Mouse (Mus musculus): ENCODE measurements around the gene Slc25a22. TPM values are rescaled to one million over a fixed set of nuclear protein-coding genes. Genes with fewer than 3 reads are reported as not detected.

The Slc25a22 gene
- total RNA-seq, 2 experiments from 2014 or later, result 319 to 341 TPM

Other genes with a start within 250 kb of the Slc25a22 start
- 100 to 1,000 TPM; 209 to 213 TPM for gene Hras, start 243.9 kb downstream of the Slc25a22 start, total RNA-seq (2021)
- 1 to 10 TPM; 4.5 to 5.9 TPM for gene Lrrc56, start 243.7 kb downstream of the Slc25a22 start, total RNA-seq (2021)
- gene Lmntd2, start 223.8 kb downstream of the Slc25a22 start, total RNA-seq (2021), result not detected
- under 1 TPM; 0.73 to 0.82 TPM for gene Rassf7, start 222.0 kb downstream of the Slc25a22 start, total RNA-seq (2021)
- 10 to 100 TPM; 79.9 to 86.9 TPM for gene Phrf1, start 209.1 kb downstream of the Slc25a22 start, total RNA-seq (2021)
- gene Irf7, start 171.4 kb downstream of the Slc25a22 start, total RNA-seq (2021), result 1 to 10 TPM in 1 of 2 experiments, under 1 TPM in 1; 0.51 to 1.2 TPM
- not detected for gene Cdhr5, start 161.1 kb downstream of the Slc25a22 start, total RNA-seq (2021)
- not detected for gene Sct, start 158.8 kb downstream of the Slc25a22 start, total RNA-seq (2021)
- under 1 TPM in 1 of 2 experiments, not detected in 1; 0.18 TPM for gene Drd4, start 145.9 kb downstream of the Slc25a22 start, total RNA-seq (2021)
- gene Deaf1, start 110.2 kb downstream of the Slc25a22 start, total RNA-seq (2021), result 10 to 100 TPM; 79.4 to 82.5 TPM
- 10 to 100 TPM; 32.4 to 34.3 TPM for gene Tmem80, start 110.2 kb downstream of the Slc25a22 start, total RNA-seq (2021)
- gene Eps8l2, start 99.0 kb downstream of the Slc25a22 start, total RNA-seq (2021), result 1 to 10 TPM; 4.6 to 5.8 TPM
- gene Taldo1, start 45.7 kb downstream of the Slc25a22 start, total RNA-seq (2021), result 100 to 1,000 TPM; 119 to 121 TPM
- 10 to 100 TPM; 42.2 to 48.4 TPM for gene Gatd1, start 23.8 kb downstream of the Slc25a22 start, total RNA-seq (2021)
- 100 to 1,000 TPM; 250 to 269 TPM for gene Cend1, start 8.4 kb downstream of the Slc25a22 start, total RNA-seq (2021)
- gene Pidd1, start 6.1 kb upstream of the Slc25a22 start, total RNA-seq (2021), result 1 to 10 TPM in 1 of 2 experiments, under 1 TPM in 1; 0.66 to 1.1 TPM
- 100 to 1,000 TPM; 556 TPM for gene Rplp2, start 9.5 kb upstream of the Slc25a22 start, total RNA-seq (2021)
- gene Pnpla2, start 17.3 kb upstream of the Slc25a22 start, total RNA-seq (2021), result 10 to 100 TPM; 17.7 to 27.0 TPM
- gene Cracr2b, start 23.2 kb upstream of the Slc25a22 start, total RNA-seq (2021), result 1 to 10 TPM; 3.9 to 6.0 TPM
- gene Cd151, start 29.5 kb upstream of the Slc25a22 start, total RNA-seq (2021), result 10 to 100 TPM; 21.4 to 21.5 TPM
- 10 to 100 TPM; 42.8 to 44.9 TPM for gene Polr2l, start 37.2 kb upstream of the Slc25a22 start, total RNA-seq (2021)
- gene Tspan4, start 37.3 kb upstream of the Slc25a22 start, total RNA-seq (2021), result 10 to 100 TPM; 13.1 to 13.7 TPM
- gene Chid1, start 102.0 kb upstream of the Slc25a22 start, total RNA-seq (2021), result 10 to 100 TPM; 73.0 to 73.3 TPM
- 100 to 1,000 TPM; 231 to 245 TPM for gene Ap2a2, start 124.3 kb upstream of the Slc25a22 start, total RNA-seq (2021)
- not detected for gene Muc6, start 217.4 kb upstream of the Slc25a22 start, total RNA-seq (2021)

Measured in layer of hippocampus, postnatal 36 days (tissue).